Mouse (Mus musculus) forelimb bud, embryonic 11.5 days (tissue): ENCODE measurements at regions not wholly inside any gene's neighbourhood (a gene's known extent, or its start where the extent isn't known, plus 50 kb on each side); places are given as distances from the start of the nearest gene placed in this dataset.

Experiments used
- DNase-seq: peaks from one replicate; pipeline ENCODE4 v3.0.0-alpha.2; 2012; ENCODE audit warnings: low read depth, low spot score

GRCm38 (mm10) chr1:128731445-128731844, 139.4 kb upstream of the Cxcr4 start:
- DNase-seq: no peak

GRCm38 (mm10) chr1:128724433-128725091, 132.5 kb upstream of the Cxcr4 start:
- DNase-seq: no peak

GRCm38 (mm10) chr1:128723843-128724242, 131.8 kb upstream of the Cxcr4 start:
- DNase-seq: no peak

- no peak for DNase-seq
Measured at GRCm38 (mm10) chr1:128722061-128722471, 130.0 kb upstream of the Cxcr4 start.

GRCm38 (mm10) chr1:128714843-128715242, 122.8 kb upstream of the Cxcr4 start:
- DNase-seq: no peak

GRCm38 (mm10) chr1:128712876-128713275, 120.8 kb upstream of the Cxcr4 start:
- DNase-seq: no peak

GRCm38 (mm10) chr1:128711121-128711520, 119.0 kb upstream of the Cxcr4 start:
- DNase-seq: no peak

- no peak for DNase-seq
Measured at GRCm38 (mm10) chr1:128707747-128708146, 115.7 kb upstream of the Cxcr4 start.

- no peak for DNase-seq
Measured at GRCm38 (mm10) chr1:128706167-128706566, 114.1 kb upstream of the Cxcr4 start.

GRCm38 (mm10) chr1:128705071-128705503, 113.0 kb upstream of the Cxcr4 start:
- no peak for DNase-seq

GRCm38 (mm10) chr1:128701326-128701725, 109.2 kb upstream of the Cxcr4 start:
- DNase-seq: no peak

GRCm38 (mm10) chr1:128697962-128698361, 105.9 kb upstream of the Cxcr4 start:
- DNase-seq: no peak

GRCm38 (mm10) chr1:128695936-128696335, 103.8 kb upstream of the Cxcr4 start:
- DNase-seq: no peak

GRCm38 (mm10) chr1:128692799-128693198, 100.7 kb upstream of the Cxcr4 start:
- no peak for DNase-seq

GRCm38 (mm10) chr1:128692313-128692712, 100.2 kb upstream of the Cxcr4 start:
- no peak for DNase-seq

GRCm38 (mm10) chr1:128687236-128687927, 95.3 kb upstream of the Cxcr4 start:
- peak; percentile 63 for DNase-seq

- DNase-seq: no peak
Measured at GRCm38 (mm10) chr1:128685467-128686137, 93.5 kb upstream of the Cxcr4 start.

GRCm38 (mm10) chr1:128682942-128683341, 90.8 kb upstream of the Cxcr4 start:
- DNase-seq: no peak

GRCm38 (mm10) chr1:128681261-128681660, 89.2 kb upstream of the Cxcr4 start:
- no peak for DNase-seq

GRCm38 (mm10) chr1:128680538-128680937, 88.4 kb upstream of the Cxcr4 start:
- DNase-seq: no peak

GRCm38 (mm10) chr1:128680012-128680411, 87.9 kb upstream of the Cxcr4 start:
- DNase-seq: no peak
